Mouse (Mus musculus): Measurements from ENCODE around the gene Nos2.

Nos2 gene

DNA sequence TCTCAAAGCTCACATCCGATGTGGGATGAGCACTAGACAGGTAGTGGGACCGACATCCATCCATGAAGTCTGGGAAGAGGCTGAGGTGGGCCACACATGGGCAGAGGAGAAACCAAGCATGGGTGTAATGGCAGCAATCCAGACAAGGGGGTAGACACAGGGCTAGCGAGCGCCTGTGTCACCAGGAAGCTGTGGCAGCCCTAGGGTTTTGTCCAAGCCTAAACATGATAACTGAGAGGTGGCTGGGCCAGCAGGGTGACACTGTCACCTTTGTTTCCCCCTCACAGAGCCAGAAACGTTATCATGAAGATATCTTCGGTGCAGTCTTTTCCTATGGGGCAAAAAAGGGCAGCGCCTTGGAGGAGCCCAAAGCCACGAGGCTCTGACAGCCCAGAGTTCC is 38.8 kb downstream of the Nos2 start:
- DNase-seq (ENCODE audit: low read depth), result no peak

- no peak for DNase-seq (ENCODE audit: low read depth)
These were observed 39.4 kb downstream of the Nos2 start for GRCm38 (mm10) chr11:78959841-78960520.

GRCm38 (mm10) chr11:78961221-78961620 is 40.6 kb downstream of the Nos2 start:
- DNase-seq (ENCODE audit: low read depth), result no peak

- no peak for DNase-seq (ENCODE audit: low read depth)
These were observed 46.8 kb downstream of the Nos2 start for GRCm38 (mm10) chr11:78967371-78967770.

DNA sequence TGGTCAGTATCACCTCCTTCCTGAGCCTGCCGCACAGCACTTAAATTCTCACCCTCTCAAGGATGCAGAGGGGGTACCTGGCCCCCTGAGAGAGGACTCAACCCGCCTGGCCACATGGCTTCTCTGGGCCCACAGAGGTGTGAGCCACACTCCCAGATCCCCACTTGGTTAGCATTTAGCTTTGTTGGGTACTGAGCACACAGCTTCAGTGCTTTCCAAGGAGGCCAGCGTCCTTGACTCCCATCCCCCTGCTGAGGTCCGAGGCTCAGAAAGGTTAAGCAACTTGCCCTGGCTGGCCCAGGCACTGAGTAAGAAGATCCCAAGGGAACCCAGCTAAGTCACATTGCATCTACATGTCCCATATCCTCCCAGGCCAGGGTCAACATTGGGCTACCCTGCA is 47.5 kb downstream of the Nos2 start:
- DNase-seq (ENCODE audit: low read depth), result no peak

- no peak for DNase-seq (ENCODE audit: low read depth)
These were observed 50.5 kb downstream of the Nos2 start for GRCm38 (mm10) chr11:78971096-78971495.

GRCm38 (mm10) chr11:78971746-78972145 is 51.2 kb downstream of the Nos2 start:
- DNase-seq (ENCODE audit: low read depth), result no peak

GRCm38 (mm10) chr11:78972328-78972727 is 51.7 kb downstream of the Nos2 start:
- no peak for DNase-seq (ENCODE audit: low read depth)

DNA sequence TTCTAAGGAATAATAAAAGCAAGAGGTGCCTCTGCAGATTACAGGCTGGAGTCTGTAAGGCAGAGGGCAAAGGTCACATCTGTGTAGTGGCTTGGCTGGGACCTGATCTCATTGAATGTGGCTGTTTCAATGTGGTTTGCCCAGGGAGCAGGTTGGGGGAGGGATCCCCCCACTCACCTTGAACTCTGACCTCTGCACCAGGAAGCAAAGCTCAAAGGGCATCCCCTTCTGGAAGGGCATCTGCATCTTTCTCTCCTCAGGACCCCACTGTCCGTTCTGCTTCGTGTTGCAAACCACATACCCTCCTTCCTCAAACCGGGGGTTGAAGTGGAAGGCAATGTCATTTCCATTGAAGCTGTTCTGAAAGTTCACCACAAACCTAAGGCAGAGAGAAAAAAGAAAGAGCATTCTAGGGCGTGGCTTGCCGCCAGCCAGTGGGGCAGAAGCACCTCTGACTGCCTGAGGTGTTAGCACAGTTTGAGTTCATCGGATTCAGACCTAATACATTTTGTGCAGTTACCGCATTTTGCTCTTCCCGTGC is 52.3 kb downstream of the Nos2 start:
- no peak for DNase-seq (ENCODE audit: low read depth)

GRCm38 (mm10) chr11:78973381-78974150 is 53.0 kb downstream of the Nos2 start:
- peak; percentile 71 for DNase-seq (ENCODE audit: low read depth)

DNA sequence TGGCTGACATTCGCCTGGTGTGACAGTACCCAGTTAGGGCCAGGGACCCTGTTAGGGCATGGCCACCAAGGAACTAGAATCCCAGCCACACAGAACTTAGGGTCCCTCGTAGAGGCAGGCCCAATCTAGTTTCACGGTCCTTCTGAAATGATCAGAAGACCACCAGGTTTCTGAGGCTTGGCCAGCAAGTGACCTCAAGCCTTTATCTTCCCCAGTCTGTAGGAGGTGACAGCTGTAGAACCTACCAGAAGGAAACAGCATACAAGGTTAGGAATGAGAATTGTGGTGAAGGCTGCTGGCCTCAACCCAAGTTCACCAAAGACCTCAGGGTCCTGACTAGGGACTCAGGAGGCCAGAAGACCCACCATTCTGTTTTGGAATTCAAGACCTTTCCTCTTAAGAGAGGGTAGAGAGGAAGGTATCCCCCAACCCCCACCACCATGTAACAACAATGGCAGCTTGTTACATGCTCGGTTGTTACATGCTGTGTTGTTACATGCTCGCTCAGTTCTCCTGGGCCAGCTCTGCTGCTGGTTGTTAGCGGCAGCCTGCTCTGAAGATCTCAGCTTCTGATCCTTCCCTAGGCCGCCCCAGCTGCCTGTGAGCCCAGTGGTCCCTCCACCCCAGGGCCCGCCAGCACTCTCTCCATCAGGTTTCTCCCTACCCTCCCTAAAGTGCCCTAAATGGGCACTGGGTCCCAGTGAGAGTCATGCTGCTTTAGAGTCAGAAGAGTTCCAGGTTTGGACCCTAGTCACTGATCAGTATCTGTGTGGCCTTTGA is 56.3 kb downstream of the Nos2 start:
- no peak for DNase-seq (ENCODE audit: low read depth)

DNA sequence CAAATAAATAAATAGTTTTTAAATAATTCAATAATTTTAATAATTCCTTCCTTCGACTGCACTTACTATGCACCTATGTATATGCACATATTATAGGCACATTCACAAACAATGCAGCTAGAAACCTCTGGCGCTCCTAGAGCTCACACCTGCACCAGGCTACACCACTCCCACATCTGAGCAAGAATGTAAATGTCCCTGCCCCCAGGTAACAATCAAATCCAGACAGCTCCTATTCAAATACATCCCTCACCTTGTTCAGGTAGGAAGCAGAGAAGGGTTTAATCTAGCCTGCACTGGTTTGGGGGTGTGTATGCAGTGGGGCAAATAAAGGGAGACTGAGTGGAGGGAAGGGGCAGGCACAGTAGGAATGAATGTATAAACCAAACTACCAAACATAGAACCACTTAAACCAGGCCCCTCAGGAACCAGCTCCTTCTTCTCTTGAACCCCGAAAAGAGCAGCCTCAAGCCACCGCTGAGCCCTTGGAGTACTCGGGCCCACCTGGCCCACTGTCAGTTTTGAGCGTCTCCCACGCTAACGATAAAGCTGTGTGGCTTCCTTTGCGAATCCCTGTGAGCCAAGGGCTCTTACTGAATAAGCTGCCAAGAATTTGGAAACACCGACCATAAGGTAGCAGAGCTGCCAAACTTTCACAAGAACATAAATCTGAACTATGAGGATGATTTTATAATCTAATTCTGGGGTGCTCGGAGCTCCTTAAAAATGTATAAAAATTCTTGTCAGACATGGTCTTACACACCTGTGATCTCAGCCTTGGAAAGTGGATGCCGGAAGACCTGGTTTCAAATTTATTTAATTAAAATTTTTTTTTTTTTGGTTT is 57.8 kb downstream of the Nos2 start:
- DNase-seq (ENCODE audit: low read depth), result no peak

DNA sequence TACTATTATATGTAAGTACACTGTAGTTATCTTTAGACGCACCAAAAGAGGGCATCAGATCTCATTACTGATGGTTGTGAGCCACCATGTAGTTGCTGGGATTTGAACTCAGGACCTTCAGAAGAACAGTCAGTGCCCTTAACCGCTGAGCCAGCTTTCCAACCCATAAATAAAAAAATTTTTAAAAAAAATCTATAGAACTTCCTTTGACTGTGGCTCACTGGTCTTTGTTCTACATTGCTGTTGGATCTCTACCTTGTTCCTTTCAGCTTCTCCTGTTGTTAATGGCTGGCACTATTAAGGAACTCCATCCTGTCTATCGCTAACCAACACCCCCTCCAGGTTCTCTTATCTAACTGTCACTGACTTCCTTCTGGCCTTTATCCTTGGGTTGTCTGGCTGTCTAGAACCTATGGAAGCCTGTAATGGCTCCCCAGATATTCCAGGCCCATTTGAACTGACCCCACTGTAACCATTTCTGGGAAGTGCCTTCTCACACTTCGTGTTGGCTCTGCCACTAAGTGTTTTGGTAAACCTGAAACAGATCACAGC is 59.6 kb downstream of the Nos2 start:
- no peak for DNase-seq (ENCODE audit: low read depth)

GRCm38 (mm10) chr11:78982042-78982441 is 61.5 kb downstream of the Nos2 start:
- DNase-seq (ENCODE audit: low read depth), result no peak

- no peak for DNase-seq (ENCODE audit: low read depth)
These were observed 62.1 kb downstream of the Nos2 start for GRCm38 (mm10) chr11:78982513-78983291.

- DNase-seq (ENCODE audit: low read depth), result no peak
These were observed 63.0 kb downstream of the Nos2 start for GRCm38 (mm10) chr11:78983539-78983938.

GRCm38 (mm10) chr11:78984483-78985177 is 64.0 kb downstream of the Nos2 start, which contains the start of gene Lgals9:
Gene Lgals9 (minus strand): TSS chr11:78984946.
- peak; percentile 67 for DNase-seq (ENCODE audit: low read depth)

DNA sequence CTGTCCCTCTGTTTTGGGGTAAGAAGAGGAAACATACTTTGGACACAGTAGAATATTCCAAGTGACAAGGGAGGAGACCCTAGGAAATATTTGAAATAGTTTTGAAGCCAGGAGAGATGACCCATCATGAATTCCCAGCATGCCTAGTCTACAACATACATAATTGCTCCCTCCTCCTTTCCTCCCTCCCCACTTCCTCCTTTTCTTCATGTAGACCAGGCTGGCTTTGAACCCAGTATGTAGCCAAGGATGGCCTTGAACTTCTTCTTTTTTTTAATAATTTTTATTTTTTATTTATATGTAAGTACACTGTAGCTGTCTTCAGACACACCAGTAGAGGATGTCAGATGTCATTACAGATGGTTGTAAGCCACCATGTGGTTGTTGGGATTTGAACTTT is 64.9 kb downstream of the Nos2 start:
- no peak for DNase-seq (ENCODE audit: low read depth)

DNA sequence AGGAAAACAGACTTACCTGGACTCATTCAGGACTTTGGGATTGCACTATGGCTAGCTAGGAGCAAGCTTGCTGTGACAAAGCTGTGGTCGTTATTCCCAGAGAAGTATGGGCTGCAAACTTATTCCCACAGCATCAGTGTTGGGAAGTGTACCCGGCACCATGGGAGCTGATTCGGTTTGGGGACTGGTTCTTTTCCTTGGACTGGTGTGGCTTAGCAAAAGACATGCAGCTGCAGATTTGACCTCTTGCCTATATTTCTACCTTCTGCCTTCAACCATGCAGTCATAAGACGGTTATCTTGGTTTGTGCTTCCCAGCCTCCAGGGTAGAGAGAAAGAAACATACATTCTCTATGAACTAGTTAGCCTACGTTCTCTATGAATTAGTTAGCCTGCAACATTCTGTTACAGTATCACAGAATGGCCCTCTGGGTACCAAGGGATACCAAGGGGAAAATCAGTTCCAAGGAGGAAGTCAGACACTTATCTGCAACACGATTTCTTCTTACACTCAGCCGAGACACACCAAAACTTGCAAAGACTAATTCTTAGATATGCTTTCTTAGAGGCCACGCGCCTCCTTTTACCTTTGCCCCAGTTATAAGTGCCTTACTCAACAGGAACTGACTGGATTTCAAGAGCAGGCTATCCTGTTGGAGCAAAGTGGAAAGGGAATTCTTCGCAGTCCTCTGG is 65.9 kb downstream of the Nos2 start:
- no peak for DNase-seq (ENCODE audit: low read depth)

Measured in fibroblast of lung, adult 2 months (primary cell).